Mouse (Mus musculus) cerebellum, adult 2 months (tissue): ENCODE results near the gene C130050O18Rik.

ENCODE experiments used
- CTCF ChIP-seq: fragments of 200-500 bp; IDR thresholded peaks from 2 replicates; pipeline ENCODE4 v1.5.1; 2011; ENCODE audit warnings: low read depth, mild to moderate bottlenecking, control low read depth, low read length, moderate library complexity, borderline replicate concordance; ENCODE audit not compliant: insufficient read depth
- POLR2A ChIP-seq: fragments of 200-500 bp; IDR thresholded peaks from 2 replicates; pipeline ENCODE4 v1.6.1; 2011; ENCODE audit warnings: low read length, control low read depth, borderline replicate concordance; ENCODE audit not compliant: insufficient read depth

DNA sequence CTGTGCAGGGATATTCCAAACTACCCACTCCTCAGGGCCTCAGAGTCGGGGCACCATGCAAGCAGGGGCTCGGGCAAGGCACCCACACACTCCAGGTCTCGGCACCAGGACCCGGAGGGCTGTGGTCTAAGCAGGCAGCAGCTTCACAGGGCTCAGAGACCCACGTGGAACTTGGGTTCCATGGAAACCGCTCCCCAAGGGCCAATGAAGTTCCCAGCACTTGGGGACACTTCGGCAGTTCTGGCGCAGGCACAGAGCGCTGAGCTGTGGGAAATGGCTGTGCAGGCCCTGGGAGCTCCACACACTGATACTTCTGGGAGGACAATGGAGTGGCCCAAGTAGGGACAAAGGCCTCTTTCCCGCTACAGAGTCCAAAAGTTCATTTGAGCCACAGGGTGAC is 48.0 kb downstream of the C130050O18Rik start:
- TF ChIP-seq POLR2A (no peak), CTCF (no peak)
